Mouse (Mus musculus) left cerebral cortex, adult 11 months (tissue): ENCODE data around the gene Mgarp.
A peak's percentile ranks its signal among the peaks of the same experiment; 100 is the strongest.
"Not testable (repeated sequence)": the region's sequence is repeated elsewhere in the genome, so short reads cannot be mapped to it uniquely, and the experiment has no call there.

Source experiments
- DNase-seq: peaks from one replicate; pipeline ENCODE4 v3.0.0; 2022; ENCODE audit warnings: low spot score

Gene Mgarp

GRCm38 (mm10) chr3:51366926-51367325, 29.6 kb downstream of the Mgarp start:
- DNase-seq: no peak

GRCm38 (mm10) chr3:51365517-51365882, 31.0 kb downstream of the Mgarp start:
- no peak for DNase-seq

- peak; percentile 71 for DNase-seq
Observed at GRCm38 (mm10) chr3:51364703-51365516, 31.6 kb downstream of the Mgarp start.

GRCm38 (mm10) chr3:51361066-51361465, 35.5 kb downstream of the Mgarp start:
- DNase-seq: no peak

- DNase-seq: no peak
Observed at GRCm38 (mm10) chr3:51359558-51360307, 36.8 kb downstream of the Mgarp start.

- no peak for DNase-seq
Observed at GRCm38 (mm10) chr3:51358660-51359557, 37.6 kb downstream of the Mgarp start.

GRCm38 (mm10) chr3:51358181-51358580, 38.4 kb downstream of the Mgarp start:
- DNase-seq: no peak

- DNase-seq: no peak
Observed at GRCm38 (mm10) chr3:51357624-51358023, 38.9 kb downstream of the Mgarp start.

GRCm38 (mm10) chr3:51357078-51357477, 39.5 kb downstream of the Mgarp start:
- no peak for DNase-seq

GRCm38 (mm10) chr3:51354956-51355355, 41.6 kb downstream of the Mgarp start:
- DNase-seq: not testable (repeated sequence)

- no peak for DNase-seq
Observed at GRCm38 (mm10) chr3:51354034-51354427, 42.5 kb downstream of the Mgarp start.

- no peak for DNase-seq
Observed at GRCm38 (mm10) chr3:51353325-51354033, 43.1 kb downstream of the Mgarp start.

- DNase-seq: no peak
Observed at GRCm38 (mm10) chr3:51350806-51351205, 45.7 kb downstream of the Mgarp start.

GRCm38 (mm10) chr3:51348646-51349238, 47.8 kb downstream of the Mgarp start:
- DNase-seq: no peak

- not testable (repeated sequence) for DNase-seq
Observed at GRCm38 (mm10) chr3:51345017-51345416, 51.5 kb downstream of the Mgarp start.

- not testable (repeated sequence) for DNase-seq
Observed at GRCm38 (mm10) chr3:51344182-51344581, 52.4 kb downstream of the Mgarp start.

GRCm38 (mm10) chr3:51343260-51343659, 53.3 kb downstream of the Mgarp start:
- DNase-seq: no peak

GRCm38 (mm10) chr3:51342152-51342551, 54.4 kb downstream of the Mgarp start:
- no peak for DNase-seq

GRCm38 (mm10) chr3:51341268-51342081, 55.1 kb downstream of the Mgarp start:
- DNase-seq: peak; percentile 47

GRCm38 (mm10) chr3:51340552-51341267, 55.8 kb downstream of the Mgarp start, which contains the start of gene Elf2:
TSS of gene Elf2 (minus strand) at chr3:51340663.
- peak; percentile 71 for DNase-seq
